Mouse (Mus musculus) MEL (cell line): ENCODE measurements at regions not wholly inside any gene's neighbourhood (a gene's known extent, or its start where the extent isn't known, plus 50 kb on each side); places are given as distances from the start of the nearest gene placed in this dataset.

ENCODE experiments used
- CTCF ChIP-seq, 3 experiments: IDR thresholded peaks in 2 of 3; conservative IDR thresholded peaks in 1 of 3; 2 replicates each; pipeline ENCODE4 v1.5.1; 2011 to 2012; ENCODE audit warnings: low read length in 3 of 3, low read depth in 2 of 3, mild to moderate bottlenecking in 2 of 3, improper control_type of control experiment in 1 of 3, inconsistent platforms in 1 of 3, mixed read lengths in 1 of 3, moderate library complexity in 1 of 3; ENCODE audit not compliant: control insufficient read depth in 1 of 3, insufficient read depth in 1 of 3, poor library complexity in 1 of 3, severe bottlenecking in 1 of 3
- EP300 ChIP-seq, 2 experiments: IDR thresholded peaks; 2 replicates each; pipeline ENCODE4 v1.6.1; 2011; ENCODE audit warnings: improper control_type of control experiment in 2 of 2, low read length in 2 of 2, low read depth in 1 of 2, mild to moderate bottlenecking in 1 of 2
- GATA1 ChIP-seq: IDR thresholded peaks from 2 replicates; pipeline ENCODE4 v1.6.1; 2011; ENCODE audit warnings: low read depth, low read length, improper control_type of control experiment
- MAX ChIP-seq: IDR thresholded peaks from 2 replicates; pipeline ENCODE4 v1.6.1; 2011; ENCODE audit warnings: low read length, improper control_type of control experiment
- MAZ ChIP-seq: IDR thresholded peaks from 2 replicates; pipeline ENCODE4 v1.6.1; 2012; ENCODE audit warnings: low read depth, mild to moderate bottlenecking, inconsistent platforms, low read length, improper control_type of control experiment
- MYC ChIP-seq: IDR thresholded peaks from 2 replicates; pipeline ENCODE4 v1.6.1; 2011; ENCODE audit warnings: low read depth, mild to moderate bottlenecking, low read length, improper control_type of control experiment, moderate library complexity
- NELFE ChIP-seq: IDR thresholded peaks from 2 replicates; pipeline ENCODE4 v1.6.1; 2011; ENCODE audit warnings: low read depth, low read length, improper control_type of control experiment
- POLR2A ChIP-seq, 2 experiments: IDR thresholded peaks; 2 replicates each; pipeline ENCODE4 v1.6.1; 2011 to 2012; ENCODE audit warnings: low read length in 2 of 2, mild to moderate bottlenecking in 2 of 2, control low read depth in 1 of 2, improper control_type of control experiment in 1 of 2, low read depth in 1 of 2, moderate library complexity in 1 of 2; ENCODE audit not compliant: control insufficient read depth in 1 of 2, insufficient read depth in 1 of 2, poor library complexity in 1 of 2
- POLR2AphosphoS2 ChIP-seq: IDR thresholded peaks from 2 replicates; pipeline ENCODE4 v1.6.1; 2011; ENCODE audit warnings: low read length, improper control_type of control experiment
- USF1 ChIP-seq: IDR thresholded peaks from 2 replicates; pipeline ENCODE4 v1.6.1; 2014; ENCODE audit warnings: low read depth, mild to moderate bottlenecking, inconsistent platforms, low read length, improper control_type of control experiment, moderate library complexity
- ZC3H11A ChIP-seq: IDR thresholded peaks from 2 replicates; pipeline ENCODE4 v1.6.1; 2012; ENCODE audit warnings: low read depth, mild to moderate bottlenecking, inconsistent platforms, low read length, improper control_type of control experiment

DNA sequence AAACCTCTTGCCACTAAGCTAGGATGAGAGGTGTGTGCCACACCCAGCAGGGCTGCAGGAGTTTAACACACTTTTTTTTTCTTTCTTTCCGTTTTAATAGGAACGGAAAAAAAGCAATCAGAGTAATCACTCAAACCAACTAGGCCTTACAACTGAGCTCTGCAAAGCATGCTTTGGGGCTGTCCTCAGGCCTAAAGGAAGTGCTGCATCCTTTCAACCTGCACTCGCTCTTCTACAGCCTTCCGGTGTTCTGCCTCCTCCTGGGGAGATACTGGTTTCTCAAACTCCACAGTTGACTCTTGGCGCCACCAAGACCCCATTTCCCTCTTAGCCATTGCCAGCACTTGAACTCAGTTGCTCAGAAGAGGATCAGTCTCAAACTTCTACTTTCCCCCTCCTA lies 143.2 kb downstream of the Foxo1 start:
- TF ChIP-seq POLR2A (IDR thresholded peaks at IDR 0.05; ENCODE audit: control insufficient read depth in 1 of 2, insufficient read depth in 1 of 2, low read depth in 1 of 2, low read length in 2 of 2, poor library complexity in 1 of 2), result no peak
- no peak for TF ChIP-seq MAZ
- no peak for TF ChIP-seq CTCF (IDR thresholded peaks at IDR 0.05 in 2 of 3, conservative IDR thresholded peaks at IDR 0.05 in 1 of 3; ENCODE audit: control insufficient read depth in 1 of 3, insufficient read depth in 1 of 3, low read depth in 2 of 3, low read length in 3 of 3, poor library complexity in 1 of 3, severe bottlenecking in 1 of 3)
- TF ChIP-seq MAX, result no peak
- TF ChIP-seq MYC, result no peak
- no peak for TF ChIP-seq ZC3H11A
- TF ChIP-seq POLR2AphosphoS2, result no peak
- no peak for TF ChIP-seq NELFE
- no peak for TF ChIP-seq EP300 (IDR thresholded peaks at IDR 0.05; ENCODE audit: low read depth in 1 of 2, low read length in 2 of 2)
- TF ChIP-seq GATA1, result no peak
- no peak for TF ChIP-seq USF1
